Mouse (Mus musculus) heart, postnatal 25 days (tissue): ENCODE measurements around the gene Chrna1. TPM values are rescaled to one million over a fixed set of nuclear protein-coding genes. Genes with fewer than 3 reads are reported as not detected.
A peak's percentile ranks its signal among the peaks of the same experiment; 100 is the strongest.

ENCODE experiments used
- DNase-seq: peaks from one replicate; pipeline ENCODE4 v3.0.0; 2022; ENCODE audit warnings: low spot score
- intact Hi-C: fragments of 180-260 bp; cut with DNase I; formaldehyde crosslinking; loops from one replicate; pipeline ENCODE4 v1.15.1; 2025
- total RNA-seq, 2 experiments: library from RNA; stranded (reverse); gene quantifications; 2 replicates each; pipeline ENCODE4 v1.2.3; 2021

Chrna1 gene
- total RNA-seq, 2 experiments from 2014 or later, result 0.06 TPM; not detected in 1

GRCm38 (mm10) chr2:73592231-73593100, 12.3 kb upstream of the Chrna1 start:
- intact Hi-C loops, result no loop called here
- DNase-seq, result peak; percentile 86

- DNase-seq, result no peak
- intact Hi-C loops, result no loop called here
Observed at GRCm38 (mm10) chr2:73591246-73591645, 11.1 kb upstream of the Chrna1 start.

- intact Hi-C loops, result no loop called here
- DNase-seq, result no peak
Observed at GRCm38 (mm10) chr2:73590106-73590505, 10.0 kb upstream of the Chrna1 start.

GRCm38 (mm10) chr2:73588951-73589350, 8.8 kb upstream of the Chrna1 start:
- no peak for DNase-seq
- intact Hi-C loops, result no loop called here

GRCm38 (mm10) chr2:73587109-73587506, 7.0 kb upstream of the Chrna1 start:
- DNase-seq, result no peak
- intact Hi-C loops, result no loop called here

- DNase-seq, result no peak
- intact Hi-C loops, result no loop called here
Observed at GRCm38 (mm10) chr2:73586392-73587108, 6.4 kb upstream of the Chrna1 start.

GRCm38 (mm10) chr2:73585347-73585831, 5.3 kb upstream of the Chrna1 start:
- intact Hi-C loops, result loop anchor here (2.0 kb wide), 1 partner anchor 413 kb away; no protein-coding TSS in a partner anchor
- DNase-seq, result no peak

GRCm38 (mm10) chr2:73584645-73585346, 4.7 kb upstream of the Chrna1 start:
- intact Hi-C loops, result loop anchor here (2.0 to 5.0 kb wide), 3 partner anchors 163 to 1088 kb away; no protein-coding TSS in a partner anchor

GRCm38 (mm10) chr2:73580720-73581119, 582 bp upstream of the Chrna1 start:
- DNase-seq, result no peak
- intact Hi-C loops, result loop anchor here (5.0 kb wide), 2 partner anchors 167 to 1092 kb away; no protein-coding TSS in a partner anchor

More at GRCm38 (mm10) chr2:73584645-73585346, 4.7 kb upstream of the Chrna1 start:
- peak; percentile 56 for DNase-seq

GRCm38 (mm10) chr2:73579168-73579567, 970 bp downstream of the Chrna1 start:
- intact Hi-C loops, result no loop called here
- no peak for DNase-seq

GRCm38 (mm10) chr2:73574418-73574817, 5.7 kb downstream of the Chrna1 start:
- DNase-seq, result no peak
- intact Hi-C loops, result no loop called here

GRCm38 (mm10) chr2:73573556-73573955, 6.6 kb downstream of the Chrna1 start:
- intact Hi-C loops, result no loop called here
- DNase-seq, result no peak

GRCm38 (mm10) chr2:73572539-73573372, 7.4 kb downstream of the Chrna1 start:
- intact Hi-C loops, result no loop called here
- DNase-seq, result peak; percentile 26

- intact Hi-C loops, result no loop called here
- DNase-seq, result no peak
Observed at GRCm38 (mm10) chr2:73571901-73572300, 8.2 kb downstream of the Chrna1 start.

- intact Hi-C loops, result no loop called here
Observed at GRCm38 (mm10) chr2:73571304-73571703, 8.8 kb downstream of the Chrna1 start.

GRCm38 (mm10) chr2:73566989-73567605, 13.0 kb downstream of the Chrna1 start:
- intact Hi-C loops, result no loop called here
- DNase-seq, result no peak

More at GRCm38 (mm10) chr2:73571304-73571703, 8.8 kb downstream of the Chrna1 start:
- no peak for DNase-seq

- DNase-seq, result no peak
- intact Hi-C loops, result no loop called here
Observed at GRCm38 (mm10) chr2:73566162-73566561, 14.0 kb downstream of the Chrna1 start.

- no peak for DNase-seq
- intact Hi-C loops, result no loop called here
Observed at GRCm38 (mm10) chr2:73563690-73564089, 16.4 kb downstream of the Chrna1 start.

GRCm38 (mm10) chr2:73562656-73563055, 17.5 kb downstream of the Chrna1 start:
- DNase-seq, result no peak
- intact Hi-C loops, result no loop called here
